Mouse (Mus musculus): Measurements from ENCODE around the gene Carhsp1. TPM values are rescaled to one million over a fixed set of nuclear protein-coding genes. Genes with fewer than 3 reads are reported as not detected.

Carhsp1 gene
- total and polyA plus RNA-seq, 2 experiments from 2014 or later = 42.7 to 71.6 TPM

DNA sequence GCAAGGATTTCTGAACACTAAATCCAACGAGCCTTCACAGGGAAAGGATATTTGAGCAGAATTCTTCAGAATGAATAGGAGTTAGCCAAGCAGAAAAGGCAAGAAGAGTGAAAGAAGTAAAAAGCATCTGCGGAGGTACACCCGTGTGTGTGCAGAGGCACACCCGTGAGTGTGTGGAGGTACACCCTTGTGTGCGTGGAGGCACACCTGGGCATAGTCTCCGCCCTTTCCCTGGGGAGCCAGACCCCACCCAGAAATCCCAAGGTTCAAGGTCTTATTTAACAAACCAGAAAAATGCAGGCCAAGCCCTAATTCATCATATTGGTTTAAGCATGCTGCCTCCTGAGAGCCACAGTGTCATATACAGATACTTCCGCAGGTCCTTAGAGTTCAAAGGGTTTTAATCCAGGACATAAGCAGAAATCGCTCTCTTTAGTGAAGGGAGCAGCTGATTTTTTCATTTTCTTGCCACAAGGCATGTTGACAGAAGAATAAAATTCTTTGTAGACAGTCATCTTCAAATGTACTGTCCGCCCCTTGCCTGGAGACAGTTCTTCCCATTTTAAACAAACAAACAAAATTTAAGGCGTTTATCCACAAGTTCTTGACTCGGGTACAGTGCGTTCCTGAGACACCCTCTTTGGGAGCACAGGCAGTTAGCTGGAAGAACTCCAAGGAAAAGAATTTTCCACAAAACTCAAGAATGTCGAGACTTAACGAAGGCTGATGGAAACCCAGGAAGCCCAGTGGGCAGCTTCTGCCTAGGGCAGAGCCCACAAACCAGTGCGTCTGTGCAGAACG is 51.4 kb downstream of the Carhsp1 start:
- TF ChIP-seq EP300 (IDR thresholded peaks at IDR 0.05; ENCODE audit: low read depth) (no peak), CTCF (IDR thresholded peaks at IDR 0.05; ENCODE audit: low read depth) (no peak)
- ATAC-seq (ENCODE audit: insufficient read depth, low read depth) (no peak), DNase-seq (ENCODE audit: low spot score) (no peak)
- no peaks in the 10 kb centered on the region for H3K27me3 ChIP-seq (ENCODE audit: control insufficient read depth, insufficient read depth, low read length)
- H3K9ac ChIP-seq (replicated peaks; ENCODE audit: low read depth, low read length) = no peak overlapping the region
- no peaks in the 10 kb centered on the region for H3K4me1 ChIP-seq (ENCODE audit: control insufficient read depth, insufficient read depth)
- H3K36me3 ChIP-seq (replicated peaks; ENCODE audit: control insufficient read depth, insufficient read depth, low read length) = 0 out of 2 replicates have a peak, but pooled peaks cover 4% of the 10 kb centered on the region
- H3K4me2 ChIP-seq (ENCODE audit: low read depth, low read length) = no peak overlapping the region
- H3K9me3 ChIP-seq (replicated peaks; ENCODE audit: control insufficient read depth, low read length) = no peaks in the 10 kb centered on the region
- no peak overlapping the region for H3K4me3 ChIP-seq (ENCODE audit: low read depth, low read length)
- WGBS = 76% methylated on average over 16 of the region's 16 CpGs
- H3K27ac ChIP-seq (ENCODE audit: low read depth) = no peak overlapping the region

DNA sequence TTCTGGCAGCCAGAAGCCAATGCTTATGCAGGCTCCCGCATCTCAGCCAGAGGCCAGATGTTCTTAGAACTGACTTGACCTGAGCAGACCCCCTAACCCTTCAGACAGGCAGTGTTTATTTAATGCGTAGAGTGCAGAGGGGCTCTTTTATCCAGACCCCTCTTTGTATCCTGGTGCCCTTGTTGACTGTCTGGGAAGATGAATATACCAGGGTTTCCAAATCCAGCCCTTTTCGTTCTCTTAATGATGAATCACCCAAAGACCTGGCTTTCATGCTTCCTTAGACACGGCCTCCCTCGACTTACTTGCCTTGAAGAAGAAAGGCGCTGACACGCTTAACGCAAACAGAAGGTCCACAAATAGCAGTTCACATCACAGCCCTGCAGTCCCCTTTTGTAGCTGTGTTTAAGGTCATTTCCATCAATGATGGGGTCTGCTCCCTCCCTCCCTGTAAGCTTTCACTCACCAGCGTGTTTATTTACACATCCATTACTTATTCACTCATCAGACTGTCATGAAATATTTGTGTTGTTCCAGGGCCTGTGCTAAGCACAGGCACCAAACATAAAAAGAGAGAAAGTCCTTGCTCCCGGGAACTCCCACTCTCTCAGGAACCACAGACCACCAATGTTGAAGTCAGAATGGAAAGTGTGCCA is 52.2 kb downstream of the Carhsp1 start:
- ATAC-seq (ENCODE audit: insufficient read depth, low read depth) (no peak), DNase-seq (ENCODE audit: low spot score) (no peak)
- Histone ChIP-seq H3K4me2 (ENCODE audit: low read depth, low read length) (no peak overlapping the region), H3K4me3 (ENCODE audit: low read depth, low read length) (no peak overlapping the region), H3K9ac (replicated peaks; ENCODE audit: low read depth, low read length) (no peak overlapping the region), H3K4me1 (ENCODE audit: control insufficient read depth, insufficient read depth) (no peaks in the 10 kb centered on the region), H3K27ac (ENCODE audit: low read depth) (no peak overlapping the region), H3K27me3 (ENCODE audit: control insufficient read depth, insufficient read depth, low read length) (no peaks in the 10 kb centered on the region), H3K9me3 (replicated peaks; ENCODE audit: control insufficient read depth, low read length) (no peaks in the 10 kb centered on the region), H3K36me3 (replicated peaks; ENCODE audit: control insufficient read depth, insufficient read depth, low read length) (0 out of 2 replicates have a peak, but pooled peaks cover 4% of the 10 kb centered on the region)
- TF ChIP-seq EP300 (IDR thresholded peaks at IDR 0.05; ENCODE audit: low read depth) = no peak
- no peak for TF ChIP-seq CTCF (IDR thresholded peaks at IDR 0.05; ENCODE audit: low read depth)
- 77% methylated on average over 10 of the region's 10 CpGs for WGBS

DNA sequence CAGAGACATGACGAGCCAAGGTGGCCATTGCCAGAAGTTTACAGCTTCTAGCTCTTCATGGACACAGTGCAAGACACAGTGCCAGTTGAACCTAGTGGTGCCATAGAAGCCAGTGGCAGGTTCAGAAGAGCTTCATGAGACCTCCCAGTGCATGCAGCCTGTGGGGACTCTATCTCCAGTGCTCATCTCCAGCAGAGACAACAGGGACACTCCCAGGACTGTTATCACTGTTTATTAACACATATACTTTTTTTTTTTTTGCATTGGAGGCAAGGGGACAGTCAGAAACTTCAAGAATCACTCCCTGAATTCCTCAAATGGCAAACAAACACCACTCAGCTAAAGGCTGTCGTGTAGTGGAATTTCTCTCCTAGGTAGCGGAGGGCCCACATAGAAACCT is 58.5 kb downstream of the Carhsp1 start:
- H3K9me3 ChIP-seq (replicated peaks; ENCODE audit: control insufficient read depth, low read length) = no peaks in the 10 kb centered on the region
- no peak for TF ChIP-seq EP300 (IDR thresholded peaks at IDR 0.05; ENCODE audit: low read depth)
- TF ChIP-seq CTCF (IDR thresholded peaks at IDR 0.05; ENCODE audit: low read depth) = no peak
- 83% methylated on average over 3 of the region's 3 CpGs for WGBS
- no peaks in the 10 kb centered on the region for H3K36me3 ChIP-seq (replicated peaks; ENCODE audit: control insufficient read depth, insufficient read depth, low read length)
- DNase-seq (ENCODE audit: low spot score) = no peak
- H3K27ac ChIP-seq (ENCODE audit: low read depth) = no peak overlapping the region
- no peak for ATAC-seq (ENCODE audit: insufficient read depth, low read depth)
- no peaks in the 10 kb centered on the region for H3K4me1 ChIP-seq (ENCODE audit: control insufficient read depth, insufficient read depth)
- no peak overlapping the region for H3K9ac ChIP-seq (replicated peaks; ENCODE audit: low read depth, low read length)
- no peak overlapping the region for H3K4me2 ChIP-seq (ENCODE audit: low read depth, low read length)
- H3K4me3 ChIP-seq (ENCODE audit: low read depth, low read length) = no peak overlapping the region
- no peaks in the 10 kb centered on the region for H3K27me3 ChIP-seq (ENCODE audit: control insufficient read depth, insufficient read depth, low read length)

DNA sequence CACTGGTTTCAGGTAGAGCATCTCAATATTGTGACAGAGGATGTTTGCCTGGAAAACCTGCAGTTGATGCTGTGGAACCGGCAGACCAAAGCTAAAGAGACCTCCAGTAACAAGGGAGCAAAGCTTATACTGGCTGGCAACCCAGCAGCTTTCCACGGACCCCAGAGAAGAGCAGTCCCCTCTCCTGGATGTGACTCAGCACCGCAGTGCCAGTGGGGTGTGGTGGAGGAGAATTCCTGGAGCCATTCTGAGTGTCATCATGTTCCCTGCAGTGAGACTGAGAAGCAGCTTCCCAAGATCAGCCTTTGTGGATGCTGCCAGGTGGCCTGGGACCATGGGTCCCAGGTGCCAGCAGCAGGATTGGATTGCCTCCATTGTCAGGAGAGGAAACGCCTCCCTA is 58.9 kb downstream of the Carhsp1 start:
- H3K36me3 ChIP-seq (replicated peaks; ENCODE audit: control insufficient read depth, insufficient read depth, low read length) = no peaks in the 10 kb centered on the region
- DNase-seq (ENCODE audit: low spot score) = no peak
- 70% methylated on average over 4 of the region's 4 CpGs for WGBS
- no peak overlapping the region for H3K4me3 ChIP-seq (ENCODE audit: low read depth, low read length)
- no peak for ATAC-seq (ENCODE audit: insufficient read depth, low read depth)
- no peak overlapping the region for H3K27ac ChIP-seq (ENCODE audit: low read depth)
- no peak for TF ChIP-seq CTCF (IDR thresholded peaks at IDR 0.05; ENCODE audit: low read depth)
- H3K27me3 ChIP-seq (ENCODE audit: control insufficient read depth, insufficient read depth, low read length) = no peaks in the 10 kb centered on the region
- no peak overlapping the region for H3K4me2 ChIP-seq (ENCODE audit: low read depth, low read length)
- H3K4me1 ChIP-seq (ENCODE audit: control insufficient read depth, insufficient read depth) = no peaks in the 10 kb centered on the region
- no peak overlapping the region for H3K9ac ChIP-seq (replicated peaks; ENCODE audit: low read depth, low read length)
- no peaks in the 10 kb centered on the region for H3K9me3 ChIP-seq (replicated peaks; ENCODE audit: control insufficient read depth, low read length)

DNA sequence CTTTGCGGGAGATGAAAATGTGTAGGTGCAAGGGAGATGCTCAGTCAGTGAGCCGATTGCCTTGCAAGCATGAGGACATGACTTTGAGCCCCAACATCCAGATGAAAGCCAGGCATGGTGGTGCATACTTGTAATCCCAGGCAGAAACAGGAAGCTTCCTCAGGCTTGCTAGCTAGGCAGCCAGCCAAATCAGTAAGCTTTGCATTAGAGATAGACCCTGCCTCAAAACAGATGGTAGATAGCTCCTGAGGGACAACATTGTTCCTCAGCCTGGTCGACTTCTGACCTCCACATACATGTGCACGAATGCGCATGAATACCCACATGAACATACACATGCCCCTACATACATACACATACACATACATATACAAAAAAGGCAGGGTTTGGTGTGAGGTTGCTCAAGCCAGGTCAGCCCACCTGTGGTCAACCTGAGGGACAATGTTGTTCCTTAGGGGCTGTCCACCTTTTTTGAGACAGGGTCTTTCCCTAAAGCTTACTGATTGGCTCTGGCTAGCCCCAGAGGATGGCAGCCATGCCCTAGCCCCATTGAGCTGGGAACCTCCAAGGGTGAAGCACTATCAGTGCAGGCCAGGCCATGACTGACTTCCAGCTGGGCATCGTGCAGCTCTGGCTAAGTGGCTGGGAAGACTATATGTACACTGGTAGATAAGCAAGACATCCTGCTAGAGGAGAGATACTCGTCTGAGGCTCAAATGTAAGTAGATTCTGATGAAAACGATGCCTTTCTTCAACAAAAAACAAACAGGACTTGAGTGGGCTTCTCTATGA is 59.5 kb downstream of the Carhsp1 start:
- H3K27me3 ChIP-seq (ENCODE audit: control insufficient read depth, insufficient read depth, low read length) = no peaks in the 10 kb centered on the region
- H3K4me1 ChIP-seq (ENCODE audit: control insufficient read depth, insufficient read depth) = no peaks in the 10 kb centered on the region
- no peaks in the 10 kb centered on the region for H3K36me3 ChIP-seq (replicated peaks; ENCODE audit: control insufficient read depth, insufficient read depth, low read length)
- no peak overlapping the region for H3K4me2 ChIP-seq (ENCODE audit: low read depth, low read length)
- DNase-seq (ENCODE audit: low spot score) = no peak
- no peaks in the 10 kb centered on the region for H3K9me3 ChIP-seq (replicated peaks; ENCODE audit: control insufficient read depth, low read length)
- H3K4me3 ChIP-seq (ENCODE audit: low read depth, low read length) = no peak overlapping the region
- H3K9ac ChIP-seq (replicated peaks; ENCODE audit: low read depth, low read length) = no peak overlapping the region
- 70% methylated on average over 8 of the region's 8 CpGs for WGBS
- TF ChIP-seq EP300 (IDR thresholded peaks at IDR 0.05; ENCODE audit: low read depth) (no peak), CTCF (IDR thresholded peaks at IDR 0.05; ENCODE audit: low read depth) (no peak)
- no peak overlapping the region for H3K27ac ChIP-seq (ENCODE audit: low read depth)
- ATAC-seq (ENCODE audit: insufficient read depth, low read depth) = no peak
